Mouse (Mus musculus) forebrain, embryonic 11.5 days (tissue): ENCODE measurements around the gene Sdhc. TPM values are rescaled to one million over a fixed set of nuclear protein-coding genes. Genes with fewer than 3 reads are reported as not detected.

Experiments
- ATAC-seq: fragments of 200-750 bp; cut with Nextera tagmentation; replicated peaks from 2 replicates; pipeline ENCODE4 v1.8.0; 2017; ENCODE audit warnings: moderate TSS enrichment; ENCODE audit not compliant: low FRiP score
- DNase-seq: peaks from one replicate; pipeline ENCODE4 v3.0.0-alpha.2; 2017; ENCODE audit warnings: low spot score
- H3K27ac ChIP-seq: fragments of 300-500 bp; sonication (generic); 2 replicates; pipeline ENCODE4 v1.5.1; 2014; ENCODE audit warnings: low read depth, low read length
- H3K27me3 ChIP-seq: fragments of 300-500 bp; sonication (generic); 2 replicates; pipeline ENCODE4 v1.6.1; 2014; ENCODE audit warnings: mild to moderate bottlenecking, low read length, mixed read lengths; ENCODE audit not compliant: control insufficient read depth, insufficient read depth
- H3K36me3 ChIP-seq: fragments of 300-500 bp; sonication (generic); 2 replicates; pipeline ENCODE4 v1.6.1; 2014; ENCODE audit warnings: mild to moderate bottlenecking, low read length, moderate library complexity, mixed read lengths; ENCODE audit not compliant: control insufficient read depth, insufficient read depth
- H3K4me1 ChIP-seq: fragments of 300-500 bp; sonication (generic); replicated peaks from 2 replicates; pipeline ENCODE4 v1.6.1; 2014; ENCODE audit warnings: low read length, mixed read lengths; ENCODE audit not compliant: control insufficient read depth, insufficient read depth
- H3K4me2 ChIP-seq: fragments of 300-500 bp; sonication (generic); 2 replicates; pipeline ENCODE4 v1.6.1; 2014; ENCODE audit warnings: low read depth, mild to moderate bottlenecking, low read length, moderate library complexity, mixed read lengths; ENCODE audit not compliant: severe bottlenecking
- H3K4me3 ChIP-seq: fragments of 300-500 bp; sonication (generic); 2 replicates; pipeline ENCODE4 v1.5.1; 2014; ENCODE audit warnings: low read depth, low read length
- H3K9ac ChIP-seq: fragments of 300-500 bp; sonication (generic); 2 replicates; pipeline ENCODE4 v1.6.1; 2014; ENCODE audit warnings: low read length
- H3K9me3 ChIP-seq: fragments of 300-500 bp; sonication (generic); 2 replicates; pipeline ENCODE4 v1.6.1; 2016; ENCODE audit warnings: low read length, mixed read lengths; ENCODE audit not compliant: control insufficient read depth
- WGBS: fragments of 180-500 bp; shearing (Covaris S2); extraction: QIAGEN DNeasy Blood & Tissue Kit; methylation state at CpG from one replicate; pipeline ENCODE4 v1.1.7; 2014; 5-methylcytosine and 5-hydroxymethylcytosine counted together
- polyA plus RNA-seq: library from polyadenylated mRNA; unstranded; fragments of >200 nt; fragmentation: Nextera tagmentation; extraction: Ambion mirVana; gene quantifications from 2 replicates; pipeline ENCODE4 v1.2.1, GENCODE M21; 2014

The Sdhc gene
- polyA plus RNA-seq = 272 and 277 TPM in 2 replicates

DNA sequence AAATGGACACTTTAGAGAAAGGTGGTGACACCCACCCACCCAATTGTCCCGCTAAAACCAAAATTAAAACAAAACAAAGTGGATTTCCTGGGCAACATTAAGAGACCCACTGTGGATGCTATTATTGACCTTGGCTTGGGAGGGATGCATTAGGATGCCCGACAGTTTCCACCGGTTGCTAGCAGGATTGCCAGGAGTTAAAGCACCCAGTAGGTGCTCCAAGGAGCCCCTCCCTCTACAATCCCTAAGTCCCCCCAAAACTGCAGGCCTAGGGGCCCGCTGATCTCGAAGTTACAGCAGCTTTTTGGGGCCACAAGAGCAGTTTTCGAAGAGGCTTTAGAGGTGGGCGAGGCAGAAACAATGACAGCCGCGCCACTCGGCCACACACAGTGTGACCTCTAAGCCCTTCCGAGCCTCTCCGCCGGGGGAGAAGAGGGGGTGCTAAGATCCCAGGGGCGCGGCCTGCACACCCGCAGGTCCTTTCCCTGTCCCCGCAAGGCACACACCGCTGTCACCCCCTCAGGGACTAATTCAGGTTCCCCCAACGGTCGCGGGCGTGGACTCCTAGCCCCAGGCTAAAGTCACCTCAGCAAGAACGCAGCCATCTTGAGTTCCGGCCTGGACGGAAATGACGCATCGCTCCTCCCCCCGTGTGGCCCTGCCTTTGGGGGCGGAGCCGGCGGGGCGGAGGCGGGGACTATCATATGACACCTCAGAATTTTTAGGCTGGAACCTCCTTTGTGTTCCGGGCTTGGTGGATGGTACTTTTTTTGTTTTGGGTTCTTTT is at the start of gene Sdhc, which contains the start of gene Mpz:
Gene Sdhc (minus strand): TSS at position 630 of the 787 bp plus-strand sequence.
Gene Mpz (plus strand): TSS at position 738 of the 787 bp plus-strand sequence.
- Histone ChIP-seq H3K36me3 (no peaks in the 10 kb centered on the region), H3K4me2 (peak within 1 kb of the TSS; percentile 70), H3K9ac (peak within 1 kb of the TSS; percentile 79), H3K4me1 (peaks cover 4% of the 10 kb centered on the region), H3K27ac (no peak within 1 kb of the TSS), H3K4me3 (peak within 1 kb of the TSS; percentile 75), H3K27me3 (no peaks in the 10 kb centered on the region), H3K9me3 (no peaks in the 10 kb centered on the region)
- WGBS = 1% methylated on average over 34 of the region's 34 CpGs
- peak; percentile 97 for DNase-seq
- peak; percentile 98 for ATAC-seq

- Histone ChIP-seq H3K9ac (no peak overlapping the region), H3K4me2 (no peak overlapping the region), H3K27me3 (peaks cover 17% of the 10 kb centered on the region), H3K9me3 (no peaks in the 10 kb centered on the region), H3K27ac (no peak overlapping the region), H3K4me1 (0 out of 2 replicates have a peak, but pooled peaks cover 4% of the 10 kb centered on the region), H3K4me3 (no peak overlapping the region), H3K36me3 (no peaks in the 10 kb centered on the region)
- DNase-seq = no peak
- WGBS = 68% methylated on average over 1 of the region's 1 CpGs
- no peak for ATAC-seq
Measured at GRCm38 (mm10) chr1:171199532-171199931, 49.1 kb upstream of the Sdhc start.

- Histone ChIP-seq H3K27ac (no peak within 1 kb of the TSS), H3K9ac (peak within 1 kb of the TSS; percentile 45; the same call in 1 of the 2 replicates), H3K4me3 (peak within 1 kb of the TSS; percentile 50), H3K4me1 (peaks cover 6% of the 10 kb centered on the region; the same call in 1 of the 2 replicates), H3K27me3 (peaks cover 33% of the 10 kb centered on the region), H3K36me3 (no peaks in the 10 kb centered on the region), H3K4me2 (peak within 1 kb of the TSS; percentile 94), H3K9me3 (no peaks in the 10 kb centered on the region)
- ATAC-seq (peak; percentile 87), DNase-seq (peak; percentile 82)
- under 1% methylated on average over 33 of the region's 33 CpGs for WGBS
Measured at GRCm38 (mm10) chr1:171195887-171196397, 45.5 kb upstream of the Sdhc start, which contains the start of gene Pcp4l1. Gene Pcp4l1, minus strand, starts transcription at chr1:171196268.

DNA sequence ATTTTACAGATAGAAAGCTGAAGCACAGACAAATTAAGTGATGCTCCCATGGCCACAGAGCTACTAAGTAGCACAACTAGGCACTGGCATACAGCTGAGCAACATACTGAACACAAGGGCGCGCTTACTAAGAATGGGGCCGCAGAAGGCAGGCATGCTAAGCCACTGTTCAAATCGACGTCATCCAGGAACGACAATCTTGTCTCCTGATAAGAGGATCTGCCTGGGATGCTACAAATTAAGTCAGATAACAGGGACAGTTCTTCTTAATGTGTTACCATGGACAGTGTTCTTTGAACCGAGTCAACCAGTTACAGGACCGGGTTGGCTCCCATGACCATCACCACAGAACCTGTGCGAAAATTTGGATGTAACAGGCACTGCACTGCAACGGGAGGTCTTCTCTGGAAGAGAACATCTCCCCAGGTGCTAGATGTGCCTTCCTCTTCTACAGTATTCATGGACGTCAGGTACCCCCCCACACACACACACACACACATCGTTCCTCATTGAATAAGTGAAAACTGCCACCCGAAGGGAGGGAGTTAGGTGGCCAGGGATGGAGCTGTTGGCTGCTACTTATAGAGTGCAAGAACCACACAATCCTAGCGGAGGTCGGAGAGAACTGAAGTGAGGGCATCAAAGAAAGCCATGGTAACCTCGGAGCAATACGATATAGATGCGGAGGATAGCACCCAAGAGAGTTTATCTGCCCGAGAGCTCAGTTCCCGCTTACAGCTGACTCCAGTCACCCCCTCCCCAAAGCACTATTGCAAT is 44.8 kb upstream of the Sdhc start:
- Histone ChIP-seq H3K4me3 (peak overlapping the region; percentile 50), H3K4me1 (peaks cover 6% of the 10 kb centered on the region; the same call in 1 of the 2 replicates), H3K27me3 (peaks cover 33% of the 10 kb centered on the region), H3K9me3 (no peaks in the 10 kb centered on the region), H3K4me2 (peak overlapping the region; percentile 94), H3K27ac (no peak overlapping the region), H3K36me3 (no peaks in the 10 kb centered on the region), H3K9ac (no peak overlapping the region; the same call in 1 of the 2 replicates)
- ATAC-seq (0 out of 2 replicates have a peak, but pooled peaks have one; percentile 1), DNase-seq (no peak)
- 4% methylated on average over 20 of the region's 20 CpGs for WGBS

- ATAC-seq = no peak
- H3K36me3 ChIP-seq = no peaks in the 10 kb centered on the region
- H3K27ac ChIP-seq = no peak overlapping the region
- no peak overlapping the region for H3K9ac ChIP-seq
- WGBS = 25% methylated on average over 11 of the region's 11 CpGs
- no peak overlapping the region for H3K4me3 ChIP-seq
- H3K4me2 ChIP-seq = no peak overlapping the region
- peaks cover 33% of the 10 kb centered on the region for H3K27me3 ChIP-seq
- H3K9me3 ChIP-seq = no peaks in the 10 kb centered on the region
- H3K4me1 ChIP-seq = peaks cover 9% of the 10 kb centered on the region; the same call in 1 of the 2 replicates
- DNase-seq = no peak
Measured at GRCm38 (mm10) chr1:171193911-171194830, 43.8 kb upstream of the Sdhc start.

DNA sequence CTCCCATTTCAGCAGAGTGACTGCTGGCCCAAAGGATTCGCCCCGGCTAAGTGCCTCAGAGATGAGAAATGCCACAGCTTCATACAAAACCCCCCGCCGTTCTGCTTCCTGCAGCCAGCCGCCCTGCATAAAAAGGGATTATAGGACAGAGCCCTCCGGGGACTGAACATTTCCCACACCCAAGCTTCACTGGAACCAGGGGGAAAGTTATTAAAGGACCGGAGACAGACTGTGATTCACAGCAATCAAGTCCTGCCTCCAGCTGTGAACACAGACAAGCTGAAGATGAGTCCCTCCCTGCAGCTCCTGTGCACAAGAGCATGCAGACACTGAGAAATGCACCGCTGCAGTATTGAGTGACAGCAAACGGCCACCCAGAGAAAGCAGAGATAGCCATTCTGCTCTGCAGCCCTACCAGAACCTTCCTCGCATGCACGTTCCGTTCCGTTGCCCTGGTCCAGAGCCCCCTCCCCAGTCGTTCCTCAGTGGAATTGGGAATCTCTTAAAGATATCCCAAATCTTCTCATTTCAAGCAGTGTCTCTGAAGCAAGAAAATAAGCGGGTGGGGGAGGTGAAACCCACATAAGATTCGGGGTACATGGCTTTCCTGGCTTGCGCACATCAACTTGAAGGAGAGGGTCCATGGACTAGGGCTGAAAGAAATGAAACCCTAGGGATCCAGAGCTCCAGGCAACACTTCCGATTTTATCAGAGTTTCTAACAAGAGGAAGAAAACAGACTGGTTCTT is 42.9 kb upstream of the Sdhc start:
- WGBS = 3% methylated on average over 18 of the region's 18 CpGs
- ATAC-seq (0 out of 2 replicates have a peak, but pooled peaks have one; percentile 8), DNase-seq (no peak)
- Histone ChIP-seq H3K36me3 (no peaks in the 10 kb centered on the region), H3K27me3 (peaks cover 33% of the 10 kb centered on the region), H3K9ac (peak overlapping the region; percentile 1), H3K4me2 (peak overlapping the region; percentile 33), H3K27ac (no peak overlapping the region), H3K4me3 (peak overlapping the region; percentile 12; the same call in 1 of the 2 replicates), H3K4me1 (peaks cover 13% of the 10 kb centered on the region; the same call in 1 of the 2 replicates), H3K9me3 (no peaks in the 10 kb centered on the region)

DNA sequence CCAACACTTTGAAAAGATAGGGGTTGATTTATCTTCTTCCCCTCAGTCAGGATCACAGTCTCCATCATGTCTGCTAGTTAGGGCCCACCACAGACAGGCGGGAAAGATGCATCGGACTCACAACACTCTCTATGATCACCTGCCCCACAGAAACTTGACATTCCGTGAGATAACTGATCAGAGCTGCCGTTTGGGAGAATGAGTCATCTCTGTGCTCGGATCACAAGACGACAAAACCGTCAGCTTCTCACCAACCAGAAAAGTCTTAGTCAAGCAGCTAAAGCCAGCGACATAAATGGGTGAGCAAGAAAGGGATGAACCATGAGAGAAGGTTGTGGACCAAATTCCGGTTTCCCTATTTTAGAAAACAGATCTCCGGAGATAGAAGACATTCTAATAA is 41.9 kb upstream of the Sdhc start:
- Histone ChIP-seq H3K36me3 (no peaks in the 10 kb centered on the region), H3K27me3 (peaks cover 33% of the 10 kb centered on the region), H3K9ac (no peak overlapping the region), H3K4me3 (no peak overlapping the region), H3K27ac (no peak overlapping the region), H3K4me2 (no peak overlapping the region), H3K4me1 (peaks cover 13% of the 10 kb centered on the region; the same call in 1 of the 2 replicates), H3K9me3 (no peaks in the 10 kb centered on the region)
- ATAC-seq = no peak
- WGBS = 48% methylated on average over 10 of the region's 10 CpGs
- no peak for DNase-seq
